Mouse (Mus musculus) neural tube, embryonic 11.5 days (tissue): ENCODE measurements around the gene Otor. TPM values are rescaled to one million over a fixed set of nuclear protein-coding genes. Genes with fewer than 3 reads are reported as not detected.

Source experiments
- ATAC-seq: fragments of 200-750 bp; cut with Nextera tagmentation; 2 replicates; pipeline ENCODE4 v1.8.0; 2017; ENCODE audit warnings: moderate number of reproducible peaks, mild to moderate bottlenecking, moderate TSS enrichment, moderate library complexity; ENCODE audit not compliant: insufficient read depth, low FRiP score, low TSS enrichment
- DNase-seq: peaks from one replicate; pipeline ENCODE4 v3.0.0-alpha.2; 2015; ENCODE audit warnings: low spot score
- H3K27ac ChIP-seq: fragments of 300-500 bp; sonication (generic); 2 replicates; pipeline ENCODE4 v1.5.1; 2014; ENCODE audit warnings: low read depth, mild to moderate bottlenecking, low read length
- H3K27me3 ChIP-seq: fragments of 300-500 bp; sonication (generic); 2 replicates; pipeline ENCODE4 v1.6.1; 2014; ENCODE audit warnings: mild to moderate bottlenecking, low read length, mixed read lengths; ENCODE audit not compliant: control insufficient read depth, insufficient read depth
- H3K36me3 ChIP-seq: fragments of 300-500 bp; sonication (generic); 2 replicates; pipeline ENCODE4 v1.6.1; 2014; ENCODE audit warnings: mild to moderate bottlenecking, low read length, moderate library complexity, mixed read lengths; ENCODE audit not compliant: control insufficient read depth, insufficient read depth
- H3K4me1 ChIP-seq: fragments of 300-500 bp; sonication (generic); 2 replicates; pipeline ENCODE4 v1.6.1; 2014; ENCODE audit warnings: low read length, mixed read lengths; ENCODE audit not compliant: control insufficient read depth, insufficient read depth
- H3K4me2 ChIP-seq: fragments of 300-500 bp; sonication (generic); 2 replicates; pipeline ENCODE4 v1.6.1; 2014; ENCODE audit warnings: low read depth, mild to moderate bottlenecking, moderate library complexity
- H3K4me3 ChIP-seq: fragments of 300-500 bp; sonication (generic); 2 replicates; pipeline ENCODE4 v1.5.1; 2014; ENCODE audit warnings: low read depth, low read length
- H3K9ac ChIP-seq: fragments of 300-500 bp; sonication (generic); 2 replicates; pipeline ENCODE4 v1.6.1; 2014; ENCODE audit warnings: mild to moderate bottlenecking, low read length
- H3K9me3 ChIP-seq: fragments of 300-500 bp; sonication (generic); 2 replicates; pipeline ENCODE4 v1.6.1; 2016; ENCODE audit warnings: low read length; ENCODE audit not compliant: control insufficient read depth
- WGBS: fragments of 180-500 bp; shearing (Covaris S2); extraction: QIAGEN DNeasy Blood & Tissue Kit; methylation state at CpG from one replicate; pipeline ENCODE4 v1.1.7; 2014; 5-methylcytosine and 5-hydroxymethylcytosine counted together
- polyA plus RNA-seq: library from polyadenylated mRNA; unstranded; fragments of >200 nt; fragmentation: Nextera tagmentation; extraction: Ambion mirVana; gene quantifications from 2 replicates; pipeline ENCODE4 v1.2.1, GENCODE M21; 2014

Otor gene
- polyA plus RNA-seq, result 3.1 and 3.6 TPM in 2 replicates

DNA sequence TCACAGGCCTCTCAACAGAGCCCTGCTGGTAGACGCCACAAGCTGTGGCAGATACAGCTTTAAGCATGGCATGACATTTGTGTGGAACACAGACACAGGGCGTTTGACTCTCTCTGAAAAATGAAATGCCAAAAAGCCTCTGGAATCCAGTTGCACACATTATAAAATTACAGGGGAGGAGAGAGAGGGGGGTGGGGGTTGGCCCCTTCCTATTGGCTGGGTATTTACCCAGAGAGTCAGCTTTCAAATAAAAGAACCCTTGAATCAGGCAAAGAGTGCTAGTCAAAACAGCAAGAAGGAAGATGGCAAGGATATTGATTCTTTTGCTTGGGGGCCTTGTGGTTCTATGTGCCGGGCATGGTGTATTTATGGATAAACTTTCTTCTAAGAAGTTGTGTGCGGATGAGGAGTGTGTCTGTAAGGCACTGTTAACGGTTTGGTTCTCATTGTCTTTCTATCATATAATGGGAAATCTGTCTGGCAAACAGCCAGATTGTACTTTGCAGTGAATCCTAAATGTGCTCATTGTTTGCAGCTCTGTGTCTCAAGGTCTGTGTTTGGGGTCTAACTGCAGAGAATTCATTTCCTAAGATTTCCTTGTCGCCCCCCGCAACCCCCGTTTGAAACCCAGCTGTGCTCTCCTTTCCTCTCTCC is at the start of gene Otor:
Gene Otor (plus strand): TSS at position 276 of the 654 bp plus-strand sequence.
- DNase-seq (no peak), ATAC-seq (no peak)
- no peak within 1 kb of the TSS for H3K4me3 ChIP-seq
- no peaks in the 10 kb centered on the region for H3K9me3 ChIP-seq
- H3K4me2 ChIP-seq, result no peak within 1 kb of the TSS
- 78% methylated on average over 8 of the region's 8 CpGs for WGBS
- no peaks in the 10 kb centered on the region for H3K4me1 ChIP-seq
- H3K36me3 ChIP-seq, result no peaks in the 10 kb centered on the region
- no peaks in the 10 kb centered on the region for H3K27me3 ChIP-seq
- no peak within 1 kb of the TSS for H3K27ac ChIP-seq
- H3K9ac ChIP-seq, result no peak within 1 kb of the TSS

GRCm38 (mm10) chr2:143031283-143031682 is 47.0 kb upstream of the Otor start:
- H3K4me3 ChIP-seq, result no peak overlapping the region
- no peaks in the 10 kb centered on the region for H3K4me1 ChIP-seq
- no peaks in the 10 kb centered on the region for H3K9me3 ChIP-seq
- no peak overlapping the region for H3K4me2 ChIP-seq
- H3K27me3 ChIP-seq, result no peaks in the 10 kb centered on the region
- no peaks in the 10 kb centered on the region for H3K36me3 ChIP-seq
- ATAC-seq, result no peak
- 78% methylated on average over 1 of the region's 1 CpGs for WGBS
- no peak overlapping the region for H3K9ac ChIP-seq
- no peak for DNase-seq
- H3K27ac ChIP-seq, result no peak overlapping the region

DNA sequence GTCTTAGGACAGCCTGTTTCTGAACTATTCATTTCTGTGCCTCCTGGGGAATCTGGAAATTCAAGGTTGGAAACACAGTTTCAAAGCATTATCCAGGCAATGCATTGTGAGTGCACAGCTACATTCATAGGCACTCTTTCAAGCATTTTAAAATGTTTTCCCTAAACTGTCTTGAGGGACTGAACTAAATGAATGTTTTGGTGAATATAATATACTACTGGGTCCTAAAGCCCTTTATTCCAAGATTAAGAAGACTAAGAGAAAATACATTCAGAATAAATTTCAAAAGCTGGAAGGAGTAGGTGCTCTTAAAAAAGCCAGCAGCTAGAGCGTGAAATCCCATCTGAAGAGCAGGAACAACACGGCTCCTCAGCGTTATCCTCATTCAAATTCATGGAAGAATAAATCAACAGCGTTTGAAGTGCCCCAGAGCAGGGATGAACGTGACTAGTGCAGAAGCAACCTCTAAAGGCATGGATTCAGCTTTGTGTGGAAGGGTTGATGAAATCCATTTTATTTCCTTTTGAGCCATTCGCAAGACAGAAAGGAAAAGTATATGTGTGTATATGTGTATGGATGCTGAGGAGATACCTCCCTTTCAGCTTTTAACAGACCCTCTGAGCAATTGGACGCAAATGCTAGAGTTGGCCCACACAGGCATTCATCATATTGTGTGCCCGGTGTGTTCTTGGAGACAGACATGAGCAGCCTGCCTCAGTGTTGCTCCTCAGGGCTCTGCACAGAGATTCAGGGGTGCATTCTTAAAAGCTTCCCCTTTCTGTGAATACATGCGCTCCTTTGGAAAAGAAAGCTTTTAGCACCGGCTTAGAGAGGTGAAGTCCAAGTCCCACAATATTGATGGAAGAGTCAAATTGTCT is 45.7 kb upstream of the Otor start:
- Histone ChIP-seq H3K27me3 (no peaks in the 10 kb centered on the region), H3K27ac (peak overlapping the region; percentile 46; the same call in 1 of the 2 replicates), H3K9me3 (no peaks in the 10 kb centered on the region), H3K4me1 (no peaks in the 10 kb centered on the region), H3K36me3 (no peaks in the 10 kb centered on the region), H3K4me2 (no peak overlapping the region), H3K9ac (no peak overlapping the region), H3K4me3 (no peak overlapping the region)
- peak; percentile 10 for DNase-seq
- peak; percentile 80 for ATAC-seq
- 64% methylated on average over 10 of the region's 10 CpGs for WGBS

DNA sequence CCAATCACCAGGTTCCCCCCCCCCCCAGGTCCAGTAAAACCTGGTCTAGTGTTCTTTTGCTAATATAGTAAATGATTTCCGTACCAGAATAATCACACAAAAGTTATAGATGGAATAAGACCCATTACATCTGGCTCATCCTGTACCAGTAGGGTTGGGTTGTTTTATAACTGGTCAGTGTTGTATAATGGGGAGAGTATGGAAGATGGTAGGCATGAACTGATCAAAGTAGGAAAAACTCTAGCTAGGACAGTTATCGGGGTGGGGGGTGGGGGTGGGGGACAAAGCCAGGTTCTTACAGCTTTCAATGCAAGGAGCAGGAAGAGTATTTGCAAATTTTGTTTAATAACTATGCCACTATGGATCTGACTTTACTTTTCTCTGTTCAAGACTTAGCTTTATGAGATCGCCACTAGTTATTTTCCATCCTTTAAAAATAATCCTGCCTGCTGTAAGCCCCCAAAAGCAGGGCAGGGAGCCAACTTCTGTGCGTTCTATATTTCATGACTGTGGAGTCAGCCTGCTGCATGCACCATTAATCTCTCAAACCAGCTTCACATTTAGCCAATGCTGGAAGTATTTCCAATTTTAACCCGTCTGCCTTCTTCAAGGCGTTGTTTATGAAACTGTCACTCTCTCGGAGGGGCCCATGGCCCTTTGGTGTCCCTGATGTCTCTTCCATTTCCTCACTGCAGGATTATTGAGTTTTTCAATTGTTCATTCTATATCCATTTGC is 43.8 kb upstream of the Otor start:
- Histone ChIP-seq H3K4me3 (no peak overlapping the region), H3K4me2 (no peak overlapping the region), H3K9me3 (no peaks in the 10 kb centered on the region), H3K9ac (no peak overlapping the region), H3K36me3 (no peaks in the 10 kb centered on the region), H3K27me3 (no peaks in the 10 kb centered on the region), H3K4me1 (no peaks in the 10 kb centered on the region), H3K27ac (no peak overlapping the region)
- ATAC-seq (no peak), DNase-seq (no peak)
- 78% methylated on average over 7 of the region's 7 CpGs for WGBS

GRCm38 (mm10) chr2:143035086-143035593 is 43.1 kb upstream of the Otor start:
- H3K27ac ChIP-seq, result no peak overlapping the region
- no peaks in the 10 kb centered on the region for H3K36me3 ChIP-seq
- no peak for DNase-seq
- no peak overlapping the region for H3K4me2 ChIP-seq
- H3K4me1 ChIP-seq, result no peaks in the 10 kb centered on the region
- no peaks in the 10 kb centered on the region for H3K9me3 ChIP-seq
- H3K4me3 ChIP-seq, result no peak overlapping the region
- H3K9ac ChIP-seq, result no peak overlapping the region
- no peaks in the 10 kb centered on the region for H3K27me3 ChIP-seq
- no peak for ATAC-seq
- 86% methylated on average over 10 of the region's 10 CpGs for whole genome bisulfite sequencing

GRCm38 (mm10) chr2:143041596-143041995 is 36.7 kb upstream of the Otor start:
- Histone ChIP-seq H3K27me3 (no peaks in the 10 kb centered on the region), H3K9me3 (no peaks in the 10 kb centered on the region), H3K4me3 (no peak overlapping the region), H3K9ac (no peak overlapping the region), H3K27ac (no peak overlapping the region), H3K4me2 (no peak overlapping the region), H3K4me1 (no peaks in the 10 kb centered on the region), H3K36me3 (no peaks in the 10 kb centered on the region)
- DNase-seq (no peak), ATAC-seq (no peak)
- WGBS, result 100% methylated on average over 1 of the region's 1 CpGs

- ATAC-seq, result peak; percentile 35; the same call in 1 of the 2 replicates
- no peak for DNase-seq
- H3K9ac ChIP-seq, result no peak overlapping the region
- no peaks in the 10 kb centered on the region for H3K36me3 ChIP-seq
- H3K27me3 ChIP-seq, result no peaks in the 10 kb centered on the region
- H3K4me2 ChIP-seq, result no peak overlapping the region
- no peak overlapping the region for H3K4me3 ChIP-seq
- H3K27ac ChIP-seq, result no peak overlapping the region
- H3K4me1 ChIP-seq, result no peaks in the 10 kb centered on the region
- no peaks in the 10 kb centered on the region for H3K9me3 ChIP-seq
Observed at GRCm38 (mm10) chr2:143055251-143055650, 23.0 kb upstream of the Otor start.

DNA sequence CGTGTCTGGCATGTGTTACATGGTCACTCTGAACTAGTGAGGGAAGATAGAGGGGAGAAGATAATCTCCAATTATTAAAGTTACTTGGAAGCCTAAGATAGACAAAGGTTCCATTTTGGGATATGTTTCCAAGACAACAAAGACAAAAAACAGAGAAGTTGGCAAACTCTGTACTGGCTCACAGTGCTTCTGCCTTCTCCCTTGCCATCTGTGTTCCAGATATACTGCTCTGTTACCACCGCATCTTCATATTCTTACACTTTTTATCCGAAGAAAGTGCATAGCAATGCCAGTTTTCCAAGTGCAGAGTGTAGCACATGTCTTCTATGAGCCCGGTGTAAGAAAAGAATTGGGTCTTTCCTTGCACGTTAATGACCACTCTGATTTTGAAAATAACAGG is 21.5 kb upstream of the Otor start:
- no peaks in the 10 kb centered on the region for H3K4me1 ChIP-seq
- no peak for ATAC-seq
- no peaks in the 10 kb centered on the region for H3K36me3 ChIP-seq
- DNase-seq, result no peak
- no peak overlapping the region for H3K27ac ChIP-seq
- 76% methylated on average over 5 of the region's 5 CpGs for WGBS
- H3K4me2 ChIP-seq, result no peak overlapping the region
- H3K4me3 ChIP-seq, result no peak overlapping the region
- no peaks in the 10 kb centered on the region for H3K27me3 ChIP-seq
- H3K9ac ChIP-seq, result no peak overlapping the region
- no peaks in the 10 kb centered on the region for H3K9me3 ChIP-seq
